Mouse (Mus musculus): ENCODE results near the gene Rab13. TPM values are rescaled to one million over a fixed set of nuclear protein-coding genes. Genes with fewer than 3 reads are reported as not detected.
A peak's percentile ranks its signal among the peaks of the same experiment; 100 is the strongest.
"Not testable (repeated sequence)": the region's sequence is repeated elsewhere in the genome, so short reads cannot be mapped to it uniquely, and the experiment has no call there.

Gene Rab13
- polyA plus RNA-seq, 2 experiments from 2014 or later, result 0.62 TPM; not detected in 1

GRCm38 (mm10) chr3:90231075-90231474 lies 17.6 kb downstream of the Rab13 start:
- ATAC-seq, result peak; percentile 37

GRCm38 (mm10) chr3:90231507-90232333 lies 18.2 kb downstream of the Rab13 start, which contains the start of gene Jtb:
Gene Jtb (plus strand): TSS chr3:90231597.
- peak; percentile 97 for ATAC-seq

- ATAC-seq, result no peak
These were observed 27.8 kb downstream of the Rab13 start for GRCm38 (mm10) chr3:90241251-90241650.

GRCm38 (mm10) chr3:90241669-90242358 lies 28.3 kb downstream of the Rab13 start:
- no peak for ATAC-seq

GRCm38 (mm10) chr3:90242984-90243775 lies 29.7 kb downstream of the Rab13 start, which contains the start of gene Creb3l4:
Gene Creb3l4 (minus strand): TSS chr3:90243512.
- ATAC-seq, result no peak

- peak; percentile 49 for ATAC-seq
These were observed 31.9 kb downstream of the Rab13 start for GRCm38 (mm10) chr3:90245406-90245805.

GRCm38 (mm10) chr3:90247630-90247959 lies 34.1 kb downstream of the Rab13 start:
- ATAC-seq, result peak; percentile 11

GRCm38 (mm10) chr3:90247960-90248745 lies 34.7 kb downstream of the Rab13 start, which contains the start of gene Slc39a1:
Gene Slc39a1 (plus strand): TSS chr3:90248172.
- peak; percentile 95 for ATAC-seq

- no peak for ATAC-seq
These were observed 35.2 kb downstream of the Rab13 start for GRCm38 (mm10) chr3:90248746-90249100.

- no peak for ATAC-seq
These were observed 37.3 kb downstream of the Rab13 start for GRCm38 (mm10) chr3:90250791-90251190.

- not testable (repeated sequence) for ATAC-seq
These were observed 38.3 kb downstream of the Rab13 start for GRCm38 (mm10) chr3:90251731-90252226.

GRCm38 (mm10) chr3:90252659-90253058 lies 39.2 kb downstream of the Rab13 start:
- not testable (repeated sequence) for ATAC-seq

- not testable (repeated sequence) for ATAC-seq
These were observed 39.7 kb downstream of the Rab13 start for GRCm38 (mm10) chr3:90253174-90253573.

GRCm38 (mm10) chr3:90253653-90254418 lies 40.3 kb downstream of the Rab13 start, which contains the start of gene Crtc2:
Gene Crtc2 (plus strand): TSS chr3:90254163.
- ATAC-seq, result peak; percentile 97

- ATAC-seq, result peak; percentile 45
These were observed 41.1 kb downstream of the Rab13 start for GRCm38 (mm10) chr3:90254419-90255193.

GRCm38 (mm10) chr3:90255194-90255565 lies 41.7 kb downstream of the Rab13 start:
- no peak for ATAC-seq

GRCm38 (mm10) chr3:90255784-90256353 lies 42.4 kb downstream of the Rab13 start:
- no peak for ATAC-seq

- no peak for ATAC-seq
These were observed 43.4 kb downstream of the Rab13 start for GRCm38 (mm10) chr3:90256731-90257530.

- no peak for ATAC-seq
These were observed 45.0 kb downstream of the Rab13 start for GRCm38 (mm10) chr3:90258521-90258920.

All from activated CD4-positive, CD25-positive, alpha-beta regulatory T cell, adult 4 months (primary cell).